Mouse (Mus musculus) liver, postnatal 0 days (tissue): ENCODE data around the gene Aamp.

Experiments used
- CTCF ChIP-seq: sonication (generic); IDR thresholded peaks from 2 replicates; pipeline ENCODE4 v1.5.1; 2016; ENCODE audit warnings: antibody characterized with exemption, low read depth
- EP300 ChIP-seq: IDR thresholded peaks from 2 replicates; pipeline ENCODE4 v1.6.1; 2016; ENCODE audit warnings: antibody characterized with exemption, low read depth, mild to moderate bottlenecking

DNA sequence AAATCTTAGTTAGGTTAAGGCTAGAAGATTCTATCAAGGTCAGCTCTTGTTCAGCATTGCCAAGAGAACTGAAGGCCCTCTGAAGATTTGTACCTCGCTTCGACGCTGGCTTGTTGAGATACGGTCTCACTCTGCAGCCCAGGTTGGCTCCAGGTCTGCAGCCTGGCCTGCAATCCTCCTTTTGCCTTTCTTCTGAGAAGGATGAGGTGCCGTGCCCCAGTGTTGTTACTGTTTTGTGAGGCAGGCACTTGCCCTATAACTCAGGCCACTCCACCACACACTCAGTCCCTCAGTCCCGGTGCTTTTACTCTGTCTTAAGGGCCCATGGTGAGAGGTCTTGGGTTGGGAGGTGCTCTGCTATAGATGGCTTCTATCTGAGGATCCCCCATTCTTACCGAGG lies 17.7 kb upstream of the Aamp start:
- no peak for TF ChIP-seq EP300
- no peak for TF ChIP-seq CTCF
